Mouse (Mus musculus): Measurements from ENCODE around the gene Impdh2. TPM values are rescaled to one million over a fixed set of nuclear protein-coding genes. Genes with fewer than 3 reads are reported as not detected.

The Impdh2 gene
- 134 and 147 TPM in 2 replicates for polyA plus RNA-seq (2015; fragmentation: Nextera tagmentation; extraction: Ambion mirVana)

- under 1% methylated on average over 49 of the region's 53 CpGs for WGBS
- peaks cover 9% of the 10 kb centered on the region; the same call in 1 of the 2 replicates for H3K4me1 ChIP-seq (ENCODE audit: control insufficient read depth, insufficient read depth, low read length)
- peak within 1 kb of the TSS; percentile 59 for H3K4me2 ChIP-seq (ENCODE audit: low read depth, low read length)
- ATAC-seq (ENCODE audit: insufficient read depth, low FRiP score) = peak; percentile 99
- H3K36me3 ChIP-seq (ENCODE audit: control insufficient read depth, insufficient read depth, low read length) = peaks cover 27% of the 10 kb centered on the region
- peak within 1 kb of the TSS; percentile 73 for H3K4me3 ChIP-seq (replicated peaks; ENCODE audit: low read length)
- H3K9me3 ChIP-seq (replicated peaks; ENCODE audit: control insufficient read depth, low read length) = no peaks in the 10 kb centered on the region
- peak within 1 kb of the TSS; percentile 83 for H3K9ac ChIP-seq (ENCODE audit: low read length)
- peak within 1 kb of the TSS; percentile 49; the same call in 1 of the 2 replicates for H3K27ac ChIP-seq (ENCODE audit: low read length)
- H3K27me3 ChIP-seq (ENCODE audit: control insufficient read depth, insufficient read depth, low read length) = no peaks in the 10 kb centered on the region
Measured at GRCm38 (mm10) chr9:108560227-108560841, at the start of gene Impdh2. TSS of gene Impdh2 (plus strand) at chr9:108560286.

- under 1% methylated on average over 54 of the region's 55 CpGs for WGBS
- peak within 1 kb of the TSS; percentile 96 for H3K4me3 ChIP-seq (replicated peaks; ENCODE audit: low read length)
- H3K27ac ChIP-seq (ENCODE audit: low read length) = peak within 1 kb of the TSS; percentile 100
- peaks cover 13% of the 10 kb centered on the region for H3K4me1 ChIP-seq (ENCODE audit: control insufficient read depth, insufficient read depth, low read length)
- peak within 1 kb of the TSS; percentile 98 for H3K9ac ChIP-seq (ENCODE audit: low read length)
- H3K9me3 ChIP-seq (replicated peaks; ENCODE audit: control insufficient read depth, low read length) = no peaks in the 10 kb centered on the region
- peak within 1 kb of the TSS; percentile 78 for H3K4me2 ChIP-seq (ENCODE audit: low read depth, low read length)
- H3K36me3 ChIP-seq (ENCODE audit: control insufficient read depth, insufficient read depth, low read length) = peaks cover 7% of the 10 kb centered on the region; the same call in 1 of the 2 replicates
- no peaks in the 10 kb centered on the region for H3K27me3 ChIP-seq (ENCODE audit: control insufficient read depth, insufficient read depth, low read length)
- peak; percentile 95 for ATAC-seq (ENCODE audit: insufficient read depth, low FRiP score)
Measured at GRCm38 (mm10) chr9:108516380-108517251, 43.5 kb upstream of the Impdh2 start, which contains the start of gene Qrich1. TSS of gene Qrich1 (plus strand) at chr9:108516806.

GRCm38 (mm10) chr9:108517253-108517930 is 42.7 kb upstream of the Impdh2 start:
- H3K9ac ChIP-seq (ENCODE audit: low read length) = peak overlapping the region; percentile 98
- H3K4me1 ChIP-seq (ENCODE audit: control insufficient read depth, insufficient read depth, low read length) = peaks cover 13% of the 10 kb centered on the region
- peak overlapping the region; percentile 96 for H3K4me3 ChIP-seq (replicated peaks; ENCODE audit: low read length)
- H3K27me3 ChIP-seq (ENCODE audit: control insufficient read depth, insufficient read depth, low read length) = no peaks in the 10 kb centered on the region
- H3K27ac ChIP-seq (ENCODE audit: low read length) = peak overlapping the region; percentile 100
- peak overlapping the region; percentile 78 for H3K4me2 ChIP-seq (ENCODE audit: low read depth, low read length)
- H3K9me3 ChIP-seq (replicated peaks; ENCODE audit: control insufficient read depth, low read length) = no peaks in the 10 kb centered on the region
- ATAC-seq (ENCODE audit: insufficient read depth, low FRiP score) = peak; percentile 74
- under 1% methylated on average over 76 of the region's 95 CpGs for WGBS
- H3K36me3 ChIP-seq (ENCODE audit: control insufficient read depth, insufficient read depth, low read length) = peaks cover 7% of the 10 kb centered on the region; the same call in 1 of the 2 replicates

GRCm38 (mm10) chr9:108517931-108518332 is 42.2 kb upstream of the Impdh2 start:
- Histone ChIP-seq H3K4me1 (ENCODE audit: control insufficient read depth, insufficient read depth, low read length) (peaks cover 13% of the 10 kb centered on the region), H3K9me3 (replicated peaks; ENCODE audit: control insufficient read depth, low read length) (no peaks in the 10 kb centered on the region), H3K4me2 (ENCODE audit: low read depth, low read length) (peak overlapping the region; percentile 72), H3K27ac (ENCODE audit: low read length) (peak overlapping the region; percentile 100), H3K27me3 (ENCODE audit: control insufficient read depth, insufficient read depth, low read length) (no peaks in the 10 kb centered on the region), H3K4me3 (replicated peaks; ENCODE audit: low read length) (peak overlapping the region; percentile 96), H3K9ac (ENCODE audit: low read length) (peak overlapping the region; percentile 98), H3K36me3 (ENCODE audit: control insufficient read depth, insufficient read depth, low read length) (peaks cover 7% of the 10 kb centered on the region; the same call in 1 of the 2 replicates)
- WGBS = under 1% methylated on average over 13 of the region's 13 CpGs
- ATAC-seq (ENCODE audit: insufficient read depth, low FRiP score) = peak; percentile 11; the same call in 1 of the 2 replicates

- H3K9ac ChIP-seq (ENCODE audit: low read length) = no peak overlapping the region
- H3K36me3 ChIP-seq (ENCODE audit: control insufficient read depth, insufficient read depth, low read length) = 0 out of 2 replicates have a peak, but pooled peaks cover 3% of the 10 kb centered on the region
- H3K4me1 ChIP-seq (ENCODE audit: control insufficient read depth, insufficient read depth, low read length) = peaks cover 8% of the 10 kb centered on the region
- H3K27me3 ChIP-seq (ENCODE audit: control insufficient read depth, insufficient read depth, low read length) = no peaks in the 10 kb centered on the region
- H3K27ac ChIP-seq (ENCODE audit: low read length) = no peak overlapping the region
- ATAC-seq (ENCODE audit: insufficient read depth, low FRiP score) = no peak
- H3K4me2 ChIP-seq (ENCODE audit: low read depth, low read length) = no peak overlapping the region
- H3K4me3 ChIP-seq (replicated peaks; ENCODE audit: low read length) = no peak overlapping the region
- H3K9me3 ChIP-seq (replicated peaks; ENCODE audit: control insufficient read depth, low read length) = no peaks in the 10 kb centered on the region
- 80% methylated on average over 2 of the region's 2 CpGs for WGBS
Measured at GRCm38 (mm10) chr9:108521604-108522003, 38.5 kb upstream of the Impdh2 start.

- no peaks in the 10 kb centered on the region for H3K27me3 ChIP-seq (ENCODE audit: control insufficient read depth, insufficient read depth, low read length)
- no peak overlapping the region for H3K27ac ChIP-seq (ENCODE audit: low read length)
- no peak overlapping the region for H3K4me3 ChIP-seq (replicated peaks; ENCODE audit: low read length)
- H3K4me2 ChIP-seq (ENCODE audit: low read depth, low read length) = no peak overlapping the region
- H3K9ac ChIP-seq (ENCODE audit: low read length) = no peak overlapping the region
- no peak for ATAC-seq (ENCODE audit: insufficient read depth, low FRiP score)
- no peaks in the 10 kb centered on the region for H3K9me3 ChIP-seq (replicated peaks; ENCODE audit: control insufficient read depth, low read length)
- 0 out of 2 replicates have a peak, but pooled peaks cover 3% of the 10 kb centered on the region for H3K36me3 ChIP-seq (ENCODE audit: control insufficient read depth, insufficient read depth, low read length)
- H3K4me1 ChIP-seq (ENCODE audit: control insufficient read depth, insufficient read depth, low read length) = peaks cover 8% of the 10 kb centered on the region
- WGBS = 96% methylated on average over 4 of the region's 4 CpGs
Measured at GRCm38 (mm10) chr9:108523341-108523740, 36.7 kb upstream of the Impdh2 start.

- H3K27ac ChIP-seq (ENCODE audit: low read length) = no peak overlapping the region
- H3K4me3 ChIP-seq (replicated peaks; ENCODE audit: low read length) = no peak overlapping the region
- H3K36me3 ChIP-seq (ENCODE audit: control insufficient read depth, insufficient read depth, low read length) = peaks cover 20% of the 10 kb centered on the region
- no peak overlapping the region for H3K4me2 ChIP-seq (ENCODE audit: low read depth, low read length)
- no peak for ATAC-seq (ENCODE audit: insufficient read depth, low FRiP score)
- no peaks in the 10 kb centered on the region for H3K9me3 ChIP-seq (replicated peaks; ENCODE audit: control insufficient read depth, low read length)
- H3K27me3 ChIP-seq (ENCODE audit: control insufficient read depth, insufficient read depth, low read length) = no peaks in the 10 kb centered on the region
- H3K9ac ChIP-seq (ENCODE audit: low read length) = no peak overlapping the region
- no peaks in the 10 kb centered on the region for H3K4me1 ChIP-seq (ENCODE audit: control insufficient read depth, insufficient read depth, low read length)
- 78% methylated on average over 3 of the region's 3 CpGs for WGBS
Measured at GRCm38 (mm10) chr9:108525400-108525799, 34.7 kb upstream of the Impdh2 start.

GRCm38 (mm10) chr9:108530954-108531353 is 29.1 kb upstream of the Impdh2 start:
- H3K36me3 ChIP-seq (ENCODE audit: control insufficient read depth, insufficient read depth, low read length) = peaks cover 47% of the 10 kb centered on the region
- ATAC-seq (ENCODE audit: insufficient read depth, low FRiP score) = no peak
- no peak overlapping the region for H3K27ac ChIP-seq (ENCODE audit: low read length)
- no peaks in the 10 kb centered on the region for H3K4me1 ChIP-seq (ENCODE audit: control insufficient read depth, insufficient read depth, low read length)
- H3K27me3 ChIP-seq (ENCODE audit: control insufficient read depth, insufficient read depth, low read length) = no peaks in the 10 kb centered on the region
- H3K9me3 ChIP-seq (replicated peaks; ENCODE audit: control insufficient read depth, low read length) = no peaks in the 10 kb centered on the region
- no peak overlapping the region for H3K4me2 ChIP-seq (ENCODE audit: low read depth, low read length)
- no peak overlapping the region for H3K4me3 ChIP-seq (replicated peaks; ENCODE audit: low read length)
- WGBS = 83% methylated on average over 1 of the region's 1 CpGs
- H3K9ac ChIP-seq (ENCODE audit: low read length) = no peak overlapping the region
